Mouse (Mus musculus) lung, embryonic 16.5 days (tissue): ENCODE measurements around the gene Auts2. TPM values are rescaled to one million over a fixed set of nuclear protein-coding genes. Genes with fewer than 3 reads are reported as not detected.
A peak's percentile ranks its signal among the peaks of the same experiment; 100 is the strongest.

Experiments
- ATAC-seq: fragments of 200-750 bp; cut with Nextera tagmentation; 2 replicates; pipeline ENCODE4 v1.8.0; 2017; ENCODE audit warnings: low read depth, mild to moderate bottlenecking, moderate library complexity
- H3K27ac ChIP-seq: fragments of 300-500 bp; sonication (generic); 2 replicates; pipeline ENCODE4 v1.5.1; 2014; ENCODE audit warnings: mild to moderate bottlenecking, control low read depth, low read length
- H3K27me3 ChIP-seq: fragments of 300-500 bp; sonication (generic); 2 replicates; pipeline ENCODE4 v1.6.1; 2014; ENCODE audit warnings: low read depth, low read length, mixed read lengths; ENCODE audit not compliant: control insufficient read depth, insufficient read depth
- H3K36me3 ChIP-seq: fragments of 300-500 bp; sonication (generic); 2 replicates; pipeline ENCODE4 v1.6.1; 2014; ENCODE audit warnings: low read length; ENCODE audit not compliant: control insufficient read depth, insufficient read depth
- H3K4me1 ChIP-seq: fragments of 300-500 bp; sonication (generic); replicated peaks from 2 replicates; pipeline ENCODE4 v1.6.1; 2014; ENCODE audit warnings: low read length, mixed read lengths; ENCODE audit not compliant: control insufficient read depth, insufficient read depth
- H3K4me2 ChIP-seq: fragments of 300-500 bp; sonication (generic); 2 replicates; pipeline ENCODE4 v1.6.1; 2014; ENCODE audit warnings: low read depth, low read length, control low read depth
- H3K4me3 ChIP-seq: fragments of 300-500 bp; sonication (generic); 2 replicates; pipeline ENCODE4 v1.5.1; 2014; ENCODE audit warnings: mild to moderate bottlenecking, low read length, control low read depth
- H3K9ac ChIP-seq: fragments of 300-500 bp; sonication (generic); 2 replicates; pipeline ENCODE4 v1.6.1; 2014; ENCODE audit warnings: low read length, control low read depth
- H3K9me3 ChIP-seq: fragments of 300-500 bp; sonication (generic); 2 replicates; pipeline ENCODE4 v1.6.1; 2016; ENCODE audit warnings: low read length; ENCODE audit not compliant: control insufficient read depth
- WGBS: fragments of 180-500 bp; shearing (Covaris S2); extraction: QIAGEN DNeasy Blood & Tissue Kit; methylation state at CpG from one replicate; pipeline ENCODE4 v1.1.7; 2014; 5-methylcytosine and 5-hydroxymethylcytosine counted together
- polyA plus RNA-seq: library from polyadenylated mRNA; unstranded; fragments of >200 nt; fragmentation: Nextera tagmentation; extraction: Ambion mirVana; gene quantifications from 2 replicates; pipeline ENCODE4 v1.2.1, GENCODE M21; 2015

Auts2 gene
- polyA plus RNA-seq, 1 experiment from 2014 or later, result 12.3 TPM

- peaks cover 22% of the 10 kb centered on the region for H3K36me3 ChIP-seq
- no peak overlapping the region for H3K4me2 ChIP-seq
- H3K9ac ChIP-seq, result no peak overlapping the region
- no peak overlapping the region for H3K4me3 ChIP-seq
- ATAC-seq, result no peak
- whole genome bisulfite sequencing, result 85% methylated on average over 7 of the region's 7 CpGs
- H3K9me3 ChIP-seq, result no peaks in the 10 kb centered on the region
- no peak overlapping the region for H3K27ac ChIP-seq
- no peaks in the 10 kb centered on the region for H3K4me1 ChIP-seq
- H3K27me3 ChIP-seq, result no peaks in the 10 kb centered on the region
Measured at GRCm38 (mm10) chr5:131449181-131449868, 1093.8 kb downstream of the Auts2 start.

- Histone ChIP-seq H3K9ac (no peak overlapping the region), H3K4me1 (no peaks in the 10 kb centered on the region), H3K27ac (no peak overlapping the region), H3K9me3 (no peaks in the 10 kb centered on the region), H3K27me3 (no peaks in the 10 kb centered on the region), H3K4me2 (no peak overlapping the region), H3K4me3 (no peak overlapping the region), H3K36me3 (peaks cover 12% of the 10 kb centered on the region)
- ATAC-seq, result no peak
- 87% methylated on average over 10 of the region's 10 CpGs for WGBS
Measured at GRCm38 (mm10) chr5:131435239-131435876, 1107.8 kb downstream of the Auts2 start.

GRCm38 (mm10) chr5:131433291-131433690 lies 1109.9 kb downstream of the Auts2 start:
- H3K27ac ChIP-seq, result no peak overlapping the region
- no peak for ATAC-seq
- H3K27me3 ChIP-seq, result no peaks in the 10 kb centered on the region; the same call in 1 of the 2 replicates
- H3K9ac ChIP-seq, result no peak overlapping the region
- H3K4me1 ChIP-seq, result no peaks in the 10 kb centered on the region
- H3K4me2 ChIP-seq, result no peak overlapping the region
- no peaks in the 10 kb centered on the region for H3K36me3 ChIP-seq
- H3K9me3 ChIP-seq, result no peaks in the 10 kb centered on the region
- H3K4me3 ChIP-seq, result no peak overlapping the region
- WGBS, result 77% methylated on average over 4 of the region's 4 CpGs

- no peak for ATAC-seq
- H3K4me3 ChIP-seq, result no peak overlapping the region
- H3K36me3 ChIP-seq, result no peaks in the 10 kb centered on the region
- H3K27me3 ChIP-seq, result no peaks in the 10 kb centered on the region; the same call in 1 of the 2 replicates
- H3K27ac ChIP-seq, result no peak overlapping the region
- no peak overlapping the region for H3K9ac ChIP-seq
- no peaks in the 10 kb centered on the region for H3K9me3 ChIP-seq
- H3K4me1 ChIP-seq, result no peaks in the 10 kb centered on the region
- H3K4me2 ChIP-seq, result no peak overlapping the region
- WGBS, result 66% methylated on average over 7 of the region's 7 CpGs
Measured at GRCm38 (mm10) chr5:131431896-131432295, 1111.2 kb downstream of the Auts2 start.

GRCm38 (mm10) chr5:131430109-131430508 lies 1113.0 kb downstream of the Auts2 start:
- no peaks in the 10 kb centered on the region for H3K36me3 ChIP-seq
- no peak overlapping the region for H3K4me3 ChIP-seq
- H3K27me3 ChIP-seq, result no peaks in the 10 kb centered on the region; the same call in 1 of the 2 replicates
- WGBS, result 21% methylated on average over 8 of the region's 8 CpGs
- H3K9me3 ChIP-seq, result no peaks in the 10 kb centered on the region
- H3K4me1 ChIP-seq, result no peaks in the 10 kb centered on the region
- peak overlapping the region; percentile 20; the same call in 1 of the 2 replicates for H3K4me2 ChIP-seq
- peak; percentile 26; the same call in 1 of the 2 replicates for ATAC-seq
- H3K9ac ChIP-seq, result no peak overlapping the region
- H3K27ac ChIP-seq, result no peak overlapping the region

GRCm38 (mm10) chr5:131429563-131429962 lies 1113.6 kb downstream of the Auts2 start:
- H3K36me3 ChIP-seq, result no peaks in the 10 kb centered on the region
- no peak overlapping the region for H3K9ac ChIP-seq
- 43% methylated on average over 6 of the region's 6 CpGs for WGBS
- no peaks in the 10 kb centered on the region; the same call in 1 of the 2 replicates for H3K27me3 ChIP-seq
- no peaks in the 10 kb centered on the region for H3K9me3 ChIP-seq
- H3K4me1 ChIP-seq, result no peaks in the 10 kb centered on the region
- H3K27ac ChIP-seq, result no peak overlapping the region
- no peak overlapping the region for H3K4me3 ChIP-seq
- peak; percentile 15; the same call in 1 of the 2 replicates for ATAC-seq
- no peak overlapping the region for H3K4me2 ChIP-seq

- no peak overlapping the region for H3K4me3 ChIP-seq
- no peaks in the 10 kb centered on the region for H3K4me1 ChIP-seq
- H3K27me3 ChIP-seq, result no peaks in the 10 kb centered on the region; the same call in 1 of the 2 replicates
- H3K4me2 ChIP-seq, result no peak overlapping the region
- no peak overlapping the region for H3K27ac ChIP-seq
- 33% methylated on average over 11 of the region's 11 CpGs for WGBS
- no peak overlapping the region for H3K9ac ChIP-seq
- H3K36me3 ChIP-seq, result no peaks in the 10 kb centered on the region
- ATAC-seq, result no peak
- no peaks in the 10 kb centered on the region for H3K9me3 ChIP-seq
Measured at GRCm38 (mm10) chr5:131427734-131428413, 1115.3 kb downstream of the Auts2 start.

- H3K9me3 ChIP-seq, result no peaks in the 10 kb centered on the region
- no peak for ATAC-seq
Measured at GRCm38 (mm10) chr5:131422737-131423136, 1120.4 kb downstream of the Auts2 start.

GRCm38 (mm10) chr5:131420406-131420805 lies 1122.7 kb downstream of the Auts2 start:
- Histone ChIP-seq H3K4me2 (no peak overlapping the region), H3K9ac (no peak overlapping the region), H3K4me3 (no peak overlapping the region), H3K27ac (no peak overlapping the region), H3K4me1 (no peaks in the 10 kb centered on the region), H3K27me3 (no peaks in the 10 kb centered on the region), H3K36me3 (no peaks in the 10 kb centered on the region), H3K9me3 (no peaks in the 10 kb centered on the region)
- WGBS, result 47% methylated on average over 2 of the region's 2 CpGs
- ATAC-seq, result no peak

More at GRCm38 (mm10) chr5:131422737-131423136, 1120.4 kb downstream of the Auts2 start:
- H3K36me3 ChIP-seq, result no peaks in the 10 kb centered on the region
- H3K4me3 ChIP-seq, result no peak overlapping the region
- H3K27ac ChIP-seq, result no peak overlapping the region
- WGBS, result 80% methylated on average over 3 of the region's 3 CpGs
- H3K4me1 ChIP-seq, result no peaks in the 10 kb centered on the region
- no peak overlapping the region for H3K4me2 ChIP-seq
- no peaks in the 10 kb centered on the region for H3K27me3 ChIP-seq
- H3K9ac ChIP-seq, result no peak overlapping the region
